Mouse (Mus musculus) monocyte, adult 59 days (primary cell): Measurements from ENCODE around the gene Atp5j. TPM values are rescaled to one million over a fixed set of nuclear protein-coding genes. Genes with fewer than 3 reads are reported as not detected.

Experiments
- total RNA-seq, 2 experiments: library from RNA; stranded (reverse); gene quantifications; one replicate each; pipeline ENCODE4 v1.2.4; 2023

The Atp5j gene
- total RNA-seq = 100 to 1,000 TPM; 105 to 124 TPM

GRCm38 (mm10) chr16:84835441-84835822, at the start of gene Atp5j:
Gene Atp5j (minus strand): TSS chr16:84835625.

GRCm38 (mm10) chr16:84834745-84835440, 532 bp downstream of the Atp5j start, which contains the start of gene Gabpa:
Gene Gabpa (plus strand): TSS chr16:84834925.

Other genes starting within 250 kb of the Atp5j start
- 10 to 100 TPM; 10.5 to 17.2 TPM for gene Mrpl39, start 99.9 kb downstream of the Atp5j start, total RNA-seq
- under 1 TPM in 1 of 2 experiments, not detected in 1; 0.26 TPM for gene Jam2, start 61.5 kb downstream of the Atp5j start, total RNA-seq
- 10 to 100 TPM; 35.3 to 38.5 TPM for gene Gabpa, start 700 bp downstream of the Atp5j start, total RNA-seq